Mouse (Mus musculus): Measurements from ENCODE around the gene Jsrp1.

GRCm38 (mm10) chr10:80761821-80762220 lies 51.5 kb downstream of the Jsrp1 start:
- TF ChIP-seq POLR2A (IDR thresholded peaks at IDR 0.05; ENCODE audit: low read depth, low read length) = no peak
- TF ChIP-seq CTCF (IDR thresholded peaks at IDR 0.05; ENCODE audit: borderline replicate concordance, insufficient read depth, low read length) = no peak
